Comparison of ENCODE assay signal across 10 mouse cellular contexts in genomic region chr6:22354031-22354430, GRCm38 (mm10). TPM values are rescaled to one million over a fixed set of nuclear protein-coding genes. Genes with fewer than 3 reads are reported as not detected.
DNase-seq lines count a peak whose midpoint lies in the region; ATAC-seq and TF ChIP-seq lines count a peak whose summit lies in the region.
"Had no signal": no experiment of that assay in that cellular context is flagged by ENCODE, and none has a peak within 500 bp of the region (broad histone marks: within the 10 kb centered on the region; RNA-seq: fewer than 3 reads in every experiment).

No protein-coding gene starts in this region.

- H3K4me1 ChIP-seq in heart, adult 2 months (ENCODE audit: control insufficient read depth, insufficient read depth, low read length) = peaks cover 6% of the 10 kb centered on the region
- H3K4me1 ChIP-seq in limb, embryonic 12.5 days (replicated peaks) = peaks cover 23% of the 10 kb centered on the region
- peaks cover 16% of the 10 kb centered on the region for H3K4me1 ChIP-seq in limb, embryonic 10.5 days

- H3K4me2 ChIP-seq in limb, embryonic 12.5 days = peak overlapping the region; percentile 22; the same call in 1 of the 2 replicates

- H3K9ac ChIP-seq in heart, adult 2 months (ENCODE audit: low read depth, low read length) = 0 out of 2 replicates have a peak overlapping the region, but pooled peaks have one; percentile 14
- no peak overlapping the region for H3K9ac ChIP-seq in limb, embryonic 12.5 days (replicated peaks)
- H3K9ac ChIP-seq: liver, embryonic 15.5 days had no signal

- H3K79me2 ChIP-seq in heart, adult 2 months (replicated peaks; ENCODE audit: control insufficient read depth, insufficient read depth, low read length) = peaks cover 2% of the 10 kb centered on the region

- no peaks in the 10 kb centered on the region for H3K27me3 ChIP-seq in heart, adult 2 months (ENCODE audit: control insufficient read depth, insufficient read depth, low read length)
- no peaks in the 10 kb centered on the region; the same call in 1 of the 2 replicates for H3K27me3 ChIP-seq in limb, embryonic 12.5 days
- no peaks in the 10 kb centered on the region for H3K27me3 ChIP-seq in limb, embryonic 10.5 days (ENCODE audit: low read depth, poor library complexity, severe bottlenecking)
- H3K27me3 ChIP-seq: liver, embryonic 15.5 days had no signal

- H3K9me3 ChIP-seq in limb, embryonic 12.5 days = no peaks in the 10 kb centered on the region
- H3K9me3 ChIP-seq in limb, embryonic 10.5 days (replicated peaks) = no peaks in the 10 kb centered on the region
- H3K9me3 ChIP-seq: liver, embryonic 15.5 days had no signal

- peaks cover 3% of the 10 kb centered on the region; the same call in 1 of the 2 replicates for H3K36me3 ChIP-seq in heart, adult 2 months (ENCODE audit: control insufficient read depth, insufficient read depth, low read length)
- no peaks in the 10 kb centered on the region for H3K36me3 ChIP-seq in limb, embryonic 12.5 days
- no peaks in the 10 kb centered on the region for H3K36me3 ChIP-seq in limb, embryonic 10.5 days
- H3K36me3 ChIP-seq: liver, embryonic 15.5 days had no signal

- TF ChIP-seq CTCF in heart, adult 2 months (IDR thresholded peaks at IDR 0.05) = no peak

- TF ChIP-seq POLR2A in heart, adult 2 months (IDR thresholded peaks at IDR 0.05; ENCODE audit: insufficient read depth, low read depth, low read length) = no peak

- DNase-seq in heart, adult 2 months = no peak
- DNase-seq in heart, adult 8-10 months (ENCODE audit: low spot score) = no peak
- DNase-seq in limb, embryonic 10.5 days (ENCODE audit: low spot score) = no peak
- peak; percentile 21 for DNase-seq in adipocyte (ENCODE audit: low spot score)
- peak; percentile 51 for DNase-seq in induced T-regulatory cell, adult 2 months (ENCODE audit: low read depth)
- no peak for DNase-seq in urinary bladder, adult 2 months (ENCODE audit: low spot score)
- no peak for DNase-seq in frontal cortex, postnatal 10 days (ENCODE audit: low spot score in 2 of 2)
- DNase-seq: layer of hippocampus, postnatal 36 days had no signal

- no peak for ATAC-seq in limb, embryonic 12.5 days (ENCODE audit: insufficient number of reproducible peaks, insufficient read depth, low FRiP score, low TSS enrichment, low read depth)

- H3K27ac ChIP-seq in heart, adult 2 months = no peak overlapping the region
- H3K27ac ChIP-seq in limb, embryonic 12.5 days = no peak overlapping the region
- H3K27ac ChIP-seq in limb, embryonic 10.5 days = no peak overlapping the region
- H3K27ac ChIP-seq: liver, embryonic 15.5 days had no signal

- 32% methylated on average over 1 of the region's 1 CpGs for WGBS in heart, adult 2 months
- 69% methylated on average over 1 of the region's 1 CpGs for WGBS in limb, embryonic 12.5 days
- WGBS in limb, embryonic 10.5 days = 79% methylated on average over 1 of the region's 1 CpGs

- no peak for TF ChIP-seq EP300 in heart, adult 2 months (IDR thresholded peaks at IDR 0.05; ENCODE audit: insufficient read depth, low read depth, low read length)

- intact Hi-C loops in heart, adult 2 months (cut with DNase I) = loop anchor here (2.0 kb wide), 1 partner anchor 13 kb away; no protein-coding TSS in a partner anchor

- no peak overlapping the region for H3K4me3 ChIP-seq in heart, adult 2 months
- no peak overlapping the region for H3K4me3 ChIP-seq in limb, embryonic 12.5 days (replicated peaks)
- H3K4me3 ChIP-seq in limb, embryonic 10.5 days = no peak overlapping the region
- H3K4me3 ChIP-seq: liver, embryonic 15.5 days had no signal

RNA-seq across cellular contexts. Expression of gene Fam3c, which starts 2.0 kb away (rescaled TPM):
- total RNA-seq in heart, adult 2 months (2021) = 10 to 100 TPM; 27.3 to 27.4 TPM
- polyA plus RNA-seq in heart, adult 2 months (2012; rRNA removed) = 3.4 and 6.0 TPM in 2 replicates
- 10 to 100 TPM; 27.0 to 33.8 (median 32.0) TPM for total RNA-seq in heart, adult 8-10 months (2022)
- polyA plus RNA-seq in limb, embryonic 12.5 days (2016; fragmentation: Nextera tagmentation; extraction: Ambion mirVana) = 41.8 and 42.0 TPM in 2 replicates
- polyA plus RNA-seq in limb, embryonic 10.5 days (2016; fragmentation: Nextera tagmentation; extraction: Ambion mirVana) = 27.4 and 28.8 TPM in 2 replicates
- polyA plus RNA-seq in urinary bladder, adult 2 months (2012; rRNA removed) = 25.7 and 36.1 TPM in 2 replicates

Comparison
In these comparisons a context has a peak if more than half of its experiments do, and no peak if none do; other contexts are left out.
1. DNase-seq: peak in adipocyte (single experiment) and induced T-regulatory cell, adult 2 months (single experiment); none in heart, adult 2 months (0 of 2), heart, adult 8-10 months (single experiment), limb, embryonic 10.5 days (single experiment), urinary bladder, adult 2 months (single experiment) and frontal cortex, postnatal 10 days (0 of 2).